In genomic region chr5:123981250-123981554, GRCm38 (mm10) we compare ENCODE assay signal across 13 mouse cellular contexts. TPM values are rescaled to one million over a fixed set of nuclear protein-coding genes. Genes with fewer than 3 reads are reported as not detected.
DNase-seq lines count a peak whose midpoint lies in the region; ATAC-seq and TF ChIP-seq lines count a peak whose summit lies in the region.
"Had no signal": no experiment of that assay in that cellular context is flagged by ENCODE, and none has a peak within 500 bp of the region (broad histone marks: within the 10 kb centered on the region; RNA-seq: fewer than 3 reads in every experiment).

No protein-coding gene starts in this region.

- no peak for ATAC-seq in liver, postnatal 0 days
- ATAC-seq in liver, embryonic 11.5 days (replicated peaks; ENCODE audit: low FRiP score), result no peak
- ATAC-seq: midbrain, embryonic 16.5 days had no signal

- TF ChIP-seq CTCF in gastrocnemius, adult 2 months (IDR thresholded peaks at IDR 0.05), result no peak
- no peak for TF ChIP-seq CTCF in liver, postnatal 0 days (IDR thresholded peaks at IDR 0.05; ENCODE audit: low read depth)

- no peaks in the 10 kb centered on the region for H3K27me3 ChIP-seq in liver, postnatal 0 days (ENCODE audit: insufficient read depth, low read length)
- H3K27me3 ChIP-seq in liver, embryonic 11.5 days (replicated peaks; ENCODE audit: control insufficient read depth, insufficient read depth, low read length), result no peaks in the 10 kb centered on the region

- no peaks in the 10 kb centered on the region for H3K36me3 ChIP-seq in liver, postnatal 0 days (replicated peaks; ENCODE audit: insufficient read depth, low read length)
- no peaks in the 10 kb centered on the region for H3K36me3 ChIP-seq in liver, embryonic 11.5 days (ENCODE audit: control insufficient read depth, insufficient read depth, low read length)
- H3K36me3 ChIP-seq: forebrain, embryonic 10.5 days; hindbrain, embryonic 13.5 days; lung, embryonic 15.5 days had no signal

- H3K9ac ChIP-seq in liver, postnatal 0 days (replicated peaks), result no peak overlapping the region
- H3K9ac ChIP-seq in liver, embryonic 11.5 days (ENCODE audit: low read depth, low read length), result no peak overlapping the region
- H3K9ac ChIP-seq: hindbrain, embryonic 13.5 days; lung, embryonic 15.5 days had no signal

- TF ChIP-seq EP300 in liver, postnatal 0 days (IDR thresholded peaks at IDR 0.05; ENCODE audit: low read depth), result no peak

- 63% methylated on average over 6 of the region's 6 CpGs for WGBS in liver, postnatal 0 days (ENCODE audit: insufficient replicate concordance)
- WGBS in liver, embryonic 11.5 days, result 80% methylated on average over 6 of the region's 6 CpGs

- H3K4me1 ChIP-seq in liver, postnatal 0 days (ENCODE audit: insufficient read depth), result peaks cover 52% of the 10 kb centered on the region
- H3K4me1 ChIP-seq in liver, embryonic 11.5 days (replicated peaks; ENCODE audit: control insufficient read depth, insufficient read depth, low read length), result peaks cover 11% of the 10 kb centered on the region
- H3K4me1 ChIP-seq in brown adipose tissue, adult 24 weeks (ENCODE audit: control insufficient read depth, insufficient read depth, insufficient read length, low read length), result peaks cover 34% of the 10 kb centered on the region

- intact Hi-C loops in gastrocnemius, adult 2 months (cut with DNase I), result no loop called here

- no peak overlapping the region for H3K4me2 ChIP-seq in liver, postnatal 0 days (ENCODE audit: low read depth, low read length)
- no peak overlapping the region for H3K4me2 ChIP-seq in liver, embryonic 11.5 days
- H3K4me2 ChIP-seq: hindbrain, embryonic 13.5 days; lung, embryonic 15.5 days had no signal

- H3K4me3 ChIP-seq in gastrocnemius, adult 2 months, result no peak overlapping the region
- no peak overlapping the region for H3K4me3 ChIP-seq in liver, postnatal 0 days (ENCODE audit: low read depth, low read length)
- H3K4me3 ChIP-seq in liver, embryonic 11.5 days (ENCODE audit: low read depth, low read length), result no peak overlapping the region
- no peak overlapping the region for H3K4me3 ChIP-seq in brown adipose tissue, adult 24 weeks (ENCODE audit: insufficient read depth, low read depth, low read length)
- H3K4me3 ChIP-seq: forebrain, embryonic 10.5 days; hindbrain, embryonic 13.5 days; lung, embryonic 15.5 days had no signal

- H3K9me3 ChIP-seq in liver, postnatal 0 days (ENCODE audit: low read length), result no peaks in the 10 kb centered on the region
- no peaks in the 10 kb centered on the region for H3K9me3 ChIP-seq in liver, embryonic 11.5 days (ENCODE audit: control insufficient read depth, low read length)
- H3K9me3 ChIP-seq: forebrain, embryonic 10.5 days; hindbrain, embryonic 13.5 days; lung, embryonic 15.5 days had no signal

- peak overlapping the region; percentile 76 for H3K27ac ChIP-seq in gastrocnemius, adult 2 months
- H3K27ac ChIP-seq in liver, postnatal 0 days (ENCODE audit: low read depth), result peak overlapping the region; percentile 17; the same call in 1 of the 2 replicates
- no peak overlapping the region for H3K27ac ChIP-seq in liver, embryonic 11.5 days (ENCODE audit: low read depth, low read length)
- peak overlapping the region; percentile 93; the same call in 1 of the 2 replicates for H3K27ac ChIP-seq in brown adipose tissue, adult 24 weeks (replicated peaks; ENCODE audit: low read depth, low read length)
- H3K27ac ChIP-seq: forebrain, embryonic 10.5 days; hindbrain, embryonic 13.5 days; lung, embryonic 15.5 days had no signal

- peak; percentile 67 for DNase-seq in gastrocnemius, adult 2 months
- no peak for DNase-seq in gastrocnemius, postnatal 10 days
- DNase-seq in liver, postnatal 0 days, result no peak
- DNase-seq in liver, embryonic 11.5 days (ENCODE audit: low spot score), result no peak
- peak; percentile 52 for DNase-seq in lung, postnatal 25 days (ENCODE audit: low spot score)
- no peak for DNase-seq in adrenal gland, postnatal 36 days
- DNase-seq in embryo, embryonic 9.5 days (ENCODE audit: extremely low spot score), result no peak
- DNase-seq: kidney, adult 8-10 months had no signal

RNA-seq across cellular contexts. Expression of gene Hip1r, which starts 7.8 kb away (rescaled TPM):
- 10 to 100 TPM in 1 of 2 experiments, 1 to 10 TPM in 1; 5.6 to 14.3 TPM for total RNA-seq in gastrocnemius, adult 2 months (2021)
- 1 to 10 TPM; 8.2 to 9.0 TPM for total RNA-seq in gastrocnemius, postnatal 10 days (2021)
- 10.1 and 13.5 TPM in 2 replicates for polyA plus RNA-seq in liver, postnatal 0 days (2015; fragmentation: Nextera tagmentation; extraction: Ambion mirVana)
- 20.2 and 20.6 TPM in 2 replicates for polyA plus RNA-seq in liver, embryonic 11.5 days (2014; fragmentation: Nextera tagmentation; extraction: Ambion mirVana)
- polyA plus RNA-seq in brown adipose tissue, adult 24 weeks (2012; ENCODE audit: insufficient read depth, insufficient read length, missing spikeins), result 3.8 and 5.2 TPM in 2 replicates
- total RNA-seq in adrenal gland, postnatal 36 days (2021), result 10 to 100 TPM; 15.1 to 18.4 TPM

RNA-seq across cellular contexts. Expression of gene Ccdc62, which starts 50.7 kb away (rescaled TPM):
- under 1 TPM; 0.66 to 0.73 TPM for total RNA-seq in gastrocnemius, adult 2 months (2021)
- 1 to 10 TPM; 2.3 to 3.6 TPM for total RNA-seq in gastrocnemius, postnatal 10 days (2021)
- 3.1 and 3.2 TPM in 2 replicates for polyA plus RNA-seq in liver, postnatal 0 days (2015; fragmentation: Nextera tagmentation; extraction: Ambion mirVana)
- polyA plus RNA-seq in liver, embryonic 11.5 days (2014; fragmentation: Nextera tagmentation; extraction: Ambion mirVana), result 5.9 and 7.1 TPM in 2 replicates
- polyA plus RNA-seq in brown adipose tissue, adult 24 weeks (2012; ENCODE audit: insufficient read depth, insufficient read length, missing spikeins), result 6.1 and 11.5 TPM in 2 replicates
- 1 to 10 TPM; 2.9 to 3.3 TPM for total RNA-seq in adrenal gland, postnatal 36 days (2021)

RNA-seq across cellular contexts. Expression of gene Vps37b, which starts 50.9 kb away (rescaled TPM):
- total RNA-seq in gastrocnemius, adult 2 months (2021), result 1 to 10 TPM; 4.1 to 6.2 TPM
- 10 to 100 TPM; 11.9 to 13.4 TPM for total RNA-seq in gastrocnemius, postnatal 10 days (2021)
- polyA plus RNA-seq in liver, postnatal 0 days (2015; fragmentation: Nextera tagmentation; extraction: Ambion mirVana), result 16.4 and 17.6 TPM in 2 replicates
- polyA plus RNA-seq in liver, embryonic 11.5 days (2014; fragmentation: Nextera tagmentation; extraction: Ambion mirVana), result 31.3 TPM in 2 replicates
- 2.7 and 3.7 TPM in 2 replicates for polyA plus RNA-seq in brown adipose tissue, adult 24 weeks (2012; ENCODE audit: insufficient read depth, insufficient read length, missing spikeins)
- total RNA-seq in adrenal gland, postnatal 36 days (2021), result 100 to 1,000 TPM in 1 of 2 experiments, 10 to 100 TPM in 1; 93.1 to 188 TPM

RNA-seq across cellular contexts. Expression of gene Gm43518, which starts 54.0 kb away (rescaled TPM):
- total RNA-seq in gastrocnemius, adult 2 months (2021), result 1 to 10 TPM in 1 of 2 experiments, under 1 TPM in 1; 0.89 to 1.1 TPM
- total RNA-seq in gastrocnemius, postnatal 10 days (2021), result under 1 TPM; 0.52 to 0.77 TPM
- polyA plus RNA-seq in liver, postnatal 0 days (2015; fragmentation: Nextera tagmentation; extraction: Ambion mirVana), result 0.41 and 0.67 TPM in 2 replicates
- polyA plus RNA-seq in liver, embryonic 11.5 days (2014; fragmentation: Nextera tagmentation; extraction: Ambion mirVana), result 2.8 TPM in 2 replicates
- polyA plus RNA-seq in brown adipose tissue, adult 24 weeks (2012; ENCODE audit: insufficient read depth, insufficient read length, missing spikeins), result not detected in 2 replicates
- total RNA-seq in adrenal gland, postnatal 36 days (2021), result 1 to 10 TPM in 1 of 2 experiments, not detected in 1; 1.1 TPM

Comparison
In these comparisons a context has a peak if more than half of its experiments do, and no peak if none do; other contexts are left out.
1. DNase-seq: peak in gastrocnemius, adult 2 months (single experiment) and lung, postnatal 25 days (single experiment); none in gastrocnemius, postnatal 10 days (single experiment), liver, postnatal 0 days (single experiment), liver, embryonic 11.5 days (single experiment), adrenal gland, postnatal 36 days (0 of 2) and embryo, embryonic 9.5 days (single experiment).
2. RNA of gene Vps37b, which starts 50.9 kb away (total RNA-seq): 93.1 to 188 TPM in adrenal gland, postnatal 36 days; 11.9 to 13.4 TPM in gastrocnemius, postnatal 10 days and 4.1 to 6.2 TPM in gastrocnemius, adult 2 months; every median in the first group is over 4 times any median in the second.